Comparison of ENCODE assay signal across 30 mouse cellular contexts in the genomic region with DNA sequence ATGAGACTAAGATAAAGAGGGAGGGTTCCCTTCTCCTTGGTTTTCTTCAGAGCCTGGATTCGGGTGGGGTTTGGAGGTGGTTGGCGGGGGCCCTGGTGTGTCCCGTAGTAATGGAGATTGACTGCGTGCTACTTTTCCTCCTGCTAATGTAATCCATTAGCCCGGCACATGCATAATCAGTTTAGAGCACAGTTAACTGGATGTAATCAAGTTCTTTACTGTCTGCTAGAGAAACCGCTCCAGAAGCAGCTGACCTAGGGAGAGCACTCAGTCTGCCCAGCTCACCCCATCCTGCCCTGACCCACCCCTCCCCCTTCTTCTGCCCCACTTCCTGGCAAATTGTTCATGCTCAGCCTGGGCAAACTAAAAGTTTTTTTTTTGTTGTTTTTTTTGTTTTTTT.
A peak's percentile ranks its signal among the peaks of the same experiment; 100 is the strongest.
DNase-seq lines count a peak whose midpoint lies in the region; ATAC-seq and TF ChIP-seq lines count a peak whose summit lies in the region.
"Had no signal": no experiment of that assay in that cellular context is flagged by ENCODE, and none has a peak within 500 bp of the region (broad histone marks: within the 10 kb centered on the region; RNA-seq: fewer than 3 reads in every experiment).

No protein-coding gene starts in this region.

- H3K4me2 ChIP-seq in kidney, embryonic 14.5 days (replicated peaks; ENCODE audit: low read depth, low read length): no peak overlapping the region
- H3K4me2 ChIP-seq in intestine, embryonic 16.5 days (ENCODE audit: low read depth, low read length): no peak overlapping the region
- no peak overlapping the region for H3K4me2 ChIP-seq in heart, embryonic 12.5 days
- H3K4me2 ChIP-seq: embryonic facial prominence, embryonic 15.5 days; forebrain, embryonic 15.5 days; heart, embryonic 13.5 days; limb, embryonic 13.5 days; liver, embryonic 12.5 days; midbrain, embryonic 12.5 days; neural tube, embryonic 13.5 days had no signal

- no peak overlapping the region for H3K9ac ChIP-seq in kidney, embryonic 14.5 days (ENCODE audit: low read depth, low read length)
- H3K9ac ChIP-seq in intestine, embryonic 16.5 days (ENCODE audit: low read depth, low read length): peak overlapping the region; percentile 23; the same call in 1 of the 2 replicates
- H3K9ac ChIP-seq in heart, embryonic 12.5 days: no peak overlapping the region
- H3K9ac ChIP-seq: embryonic facial prominence, embryonic 15.5 days; forebrain, embryonic 15.5 days; heart, embryonic 13.5 days; limb, embryonic 13.5 days; liver, embryonic 12.5 days; midbrain, embryonic 12.5 days; neural tube, embryonic 13.5 days had no signal

- DNase-seq in kidney, adult 9 months: no peak
- peak; percentile 29 for DNase-seq in brain, embryonic 14.5 days (ENCODE audit: low read depth)
- DNase-seq: adrenal gland, postnatal 10 days; cerebellum, adult 18-20 months; cerebellum, postnatal 10 days; heart, adult 2 months; heart, postnatal 10 days; kidney, adult 11 months; kidney, postnatal 36 days; lung, adult 18-20 months; lung, postnatal 4 days; right cerebral cortex, postnatal 25 days had no signal

- no peak for TF ChIP-seq CTCF in brain, embryonic 14.5 days (IDR thresholded peaks at IDR 0.05; ENCODE audit: borderline replicate concordance, extremely low read depth, insufficient read depth, insufficient read length)

- 0 out of 2 replicates have a peak, but pooled peaks have one; percentile 33 for ATAC-seq in kidney, embryonic 14.5 days (ENCODE audit: low FRiP score, low TSS enrichment)
- peak; percentile 22; the same call in 1 of the 2 replicates for ATAC-seq in intestine, embryonic 16.5 days
- no peak for ATAC-seq in heart, embryonic 12.5 days (ENCODE audit: insufficient number of reproducible peaks, low FRiP score)
- ATAC-seq in frontal cortex, adult (ENCODE audit: low TSS enrichment): no peak
- ATAC-seq: forebrain, embryonic 15.5 days; hindbrain, embryonic 16.5 days; liver, embryonic 12.5 days; lung, postnatal 0 days had no signal

- H3K27ac ChIP-seq in kidney, embryonic 14.5 days (ENCODE audit: low read depth, low read length): no peak overlapping the region
- peak overlapping the region; percentile 26; the same call in 1 of the 2 replicates for H3K27ac ChIP-seq in intestine, embryonic 16.5 days (ENCODE audit: low read length)
- no peak overlapping the region for H3K27ac ChIP-seq in heart, embryonic 12.5 days (ENCODE audit: poor library complexity, severe bottlenecking)
- H3K27ac ChIP-seq: embryonic facial prominence, embryonic 15.5 days; forebrain, embryonic 15.5 days; heart, adult 2 months; heart, embryonic 13.5 days; layer of hippocampus, adult 2 months; left cerebral cortex, adult 2 months; limb, embryonic 13.5 days; liver, embryonic 12.5 days; midbrain, embryonic 12.5 days; neural tube, embryonic 13.5 days had no signal

- no peaks in the 10 kb centered on the region for H3K9me3 ChIP-seq in kidney, embryonic 14.5 days (ENCODE audit: control insufficient read depth, low read length)
- no peaks in the 10 kb centered on the region for H3K9me3 ChIP-seq in intestine, embryonic 16.5 days (ENCODE audit: control insufficient read depth, low read length)
- no peaks in the 10 kb centered on the region for H3K9me3 ChIP-seq in heart, embryonic 12.5 days (replicated peaks)
- H3K9me3 ChIP-seq: embryonic facial prominence, embryonic 15.5 days; forebrain, embryonic 15.5 days; heart, embryonic 13.5 days; limb, embryonic 13.5 days; liver, embryonic 12.5 days; megakaryocyte, embryonic 14.5 days; midbrain, embryonic 12.5 days; neural tube, embryonic 13.5 days had no signal

- WGBS in kidney, embryonic 14.5 days: 70% methylated on average over 6 of the region's 6 CpGs
- WGBS in intestine, embryonic 16.5 days: 45% methylated on average over 6 of the region's 6 CpGs
- 78% methylated on average over 6 of the region's 6 CpGs for WGBS in heart, embryonic 12.5 days

- no peak for TF ChIP-seq POLR2A in brain, embryonic 14.5 days (IDR thresholded peaks at IDR 0.05; ENCODE audit: borderline replicate concordance, extremely low read depth, insufficient read depth, insufficient read length, poor library complexity, severe bottlenecking)

- H3K27me3 ChIP-seq in kidney, embryonic 14.5 days (ENCODE audit: control insufficient read depth, insufficient read depth, low read length): no peaks in the 10 kb centered on the region
- H3K27me3 ChIP-seq in intestine, embryonic 16.5 days (replicated peaks; ENCODE audit: control insufficient read depth, insufficient read depth, low read length): no peaks in the 10 kb centered on the region
- H3K27me3 ChIP-seq in heart, embryonic 12.5 days (replicated peaks): no peaks in the 10 kb centered on the region
- H3K27me3 ChIP-seq: CH12.LX; embryonic facial prominence, embryonic 15.5 days; forebrain, embryonic 15.5 days; heart, embryonic 13.5 days; limb, embryonic 13.5 days; liver, embryonic 12.5 days; midbrain, embryonic 12.5 days; neural tube, embryonic 13.5 days had no signal

- H3K36me3 ChIP-seq in kidney, embryonic 14.5 days (ENCODE audit: control insufficient read depth, insufficient read depth, low read length): peaks cover 11% of the 10 kb centered on the region; the same call in 1 of the 2 replicates
- H3K36me3 ChIP-seq in intestine, embryonic 16.5 days (ENCODE audit: control insufficient read depth, insufficient read depth, low read length): peaks cover 2% of the 10 kb centered on the region; the same call in 1 of the 2 replicates
- H3K36me3 ChIP-seq in heart, embryonic 12.5 days: peaks cover 14% of the 10 kb centered on the region

- peaks cover 11% of the 10 kb centered on the region for H3K4me1 ChIP-seq in kidney, embryonic 14.5 days (ENCODE audit: control insufficient read depth, insufficient read depth, low read length)
- peaks cover 32% of the 10 kb centered on the region for H3K4me1 ChIP-seq in intestine, embryonic 16.5 days (ENCODE audit: control insufficient read depth, insufficient read depth, low read length)
- H3K4me1 ChIP-seq in heart, embryonic 12.5 days (replicated peaks): peaks cover 11% of the 10 kb centered on the region
- H3K4me1 ChIP-seq: megakaryocyte, embryonic 14.5 days had no signal

- H3K4me3 ChIP-seq in kidney, embryonic 14.5 days (ENCODE audit: low read length): no peak overlapping the region
- no peak overlapping the region for H3K4me3 ChIP-seq in intestine, embryonic 16.5 days (ENCODE audit: low read length)
- H3K4me3 ChIP-seq in heart, embryonic 12.5 days: no peak overlapping the region
- H3K4me3 ChIP-seq: embryonic facial prominence, embryonic 15.5 days; forebrain, embryonic 15.5 days; heart, adult 2 months; heart, embryonic 13.5 days; layer of hippocampus, adult 2 months; left cerebral cortex, adult 2 months; limb, embryonic 13.5 days; liver, embryonic 12.5 days; megakaryocyte, embryonic 14.5 days; midbrain, embryonic 12.5 days; myocyte; neural tube, embryonic 13.5 days had no signal

Comparison
In these comparisons a context has a peak if more than half of its experiments do, and no peak if none do; other contexts are left out.
1. ATAC-seq: peak in kidney, embryonic 14.5 days (single experiment) and intestine, embryonic 16.5 days (single experiment); none in heart, embryonic 12.5 days (single experiment) and frontal cortex, adult (single experiment).